Mouse (Mus musculus) limb, embryonic 15.5 days (tissue): ENCODE measurements at regions not wholly inside any gene's neighbourhood (a gene's known extent, or its start where the extent isn't known, plus 50 kb on each side); places are given as distances from the start of the nearest gene placed in this dataset.

Experiments used
- ATAC-seq: fragments of 200-750 bp; cut with Nextera tagmentation; 2 replicates; pipeline ENCODE4 v1.8.0; 2017; ENCODE audit warnings: low read depth, moderate TSS enrichment; ENCODE audit not compliant: insufficient number of reproducible peaks, low FRiP score, low TSS enrichment
- H3K27ac ChIP-seq: fragments of 300-500 bp; sonication (generic); 2 replicates; pipeline ENCODE4 v1.5.1; 2015; ENCODE audit warnings: moderate library complexity, mild to moderate bottlenecking, inconsistent platforms
- H3K27me3 ChIP-seq: fragments of 300-500 bp; sonication (generic); 2 replicates; pipeline ENCODE4 v1.6.1; 2015; ENCODE audit warnings: inconsistent platforms
- H3K36me3 ChIP-seq: fragments of 300-500 bp; sonication (generic); 2 replicates; pipeline ENCODE4 v1.6.1; 2015; ENCODE audit warnings: inconsistent platforms
- H3K4me1 ChIP-seq: fragments of 300-500 bp; sonication (generic); 2 replicates; pipeline ENCODE4 v1.6.1; 2015; ENCODE audit warnings: inconsistent platforms
- H3K4me2 ChIP-seq: fragments of 300-500 bp; sonication (generic); 2 replicates; pipeline ENCODE4 v1.6.1; 2015; ENCODE audit warnings: mild to moderate bottlenecking, inconsistent platforms
- H3K4me3 ChIP-seq: fragments of 300-500 bp; sonication (generic); 2 replicates; pipeline ENCODE4 v1.5.1; 2015; ENCODE audit warnings: mild to moderate bottlenecking, inconsistent platforms
- H3K9ac ChIP-seq: fragments of 300-500 bp; sonication (generic); 2 replicates; pipeline ENCODE4 v1.6.1; 2015; ENCODE audit warnings: inconsistent platforms
- H3K9me3 ChIP-seq: fragments of 300-500 bp; sonication (generic); 2 replicates; pipeline ENCODE4 v1.6.1; 2016; ENCODE audit warnings: inconsistent platforms
- WGBS: fragments of 180-500 bp; shearing (Covaris S2); methylation state at CpG from one replicate; pipeline ENCODE4 v1.1.7; 2015; 5-methylcytosine and 5-hydroxymethylcytosine counted together

DNA sequence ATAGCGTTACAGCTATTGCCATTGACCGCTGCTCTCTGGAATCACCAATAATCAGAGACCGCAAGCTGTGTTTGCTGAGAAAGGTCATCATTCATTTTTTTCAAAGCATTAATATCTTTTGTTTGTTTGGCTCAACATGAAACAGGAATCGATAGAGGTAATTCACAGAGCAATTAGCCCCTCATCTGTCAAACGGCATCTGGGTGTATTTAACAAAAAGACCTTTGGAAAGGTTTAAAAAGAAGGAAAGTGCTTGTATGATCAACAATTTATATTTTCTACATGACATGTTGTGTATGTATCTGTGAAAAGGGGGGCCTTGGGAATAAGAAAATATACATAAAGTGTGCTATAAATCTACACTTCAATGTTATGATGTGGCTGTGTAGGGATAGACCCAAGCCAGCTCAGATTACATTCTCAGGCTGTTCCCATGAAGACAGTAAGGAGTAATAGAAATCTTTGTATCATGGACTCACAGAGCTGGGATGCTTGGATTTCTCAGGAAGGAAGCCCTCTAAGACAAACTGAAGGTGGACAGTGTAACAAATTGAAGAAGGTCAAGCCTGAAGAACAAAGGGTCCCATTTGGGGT, 117.0 kb downstream of the Gm10295 start:
- Histone ChIP-seq H3K36me3 (no peaks in the 10 kb centered on the region), H3K27me3 (no peaks in the 10 kb centered on the region), H3K4me3 (no peak overlapping the region), H3K4me2 (no peak overlapping the region), H3K9me3 (no peaks in the 10 kb centered on the region), H3K4me1 (peaks cover 3% of the 10 kb centered on the region; the same call in 1 of the 2 replicates), H3K9ac (no peak overlapping the region), H3K27ac (no peak overlapping the region)
- no peak for ATAC-seq
- 58% methylated on average over 5 of the region's 5 CpGs for WGBS

DNA sequence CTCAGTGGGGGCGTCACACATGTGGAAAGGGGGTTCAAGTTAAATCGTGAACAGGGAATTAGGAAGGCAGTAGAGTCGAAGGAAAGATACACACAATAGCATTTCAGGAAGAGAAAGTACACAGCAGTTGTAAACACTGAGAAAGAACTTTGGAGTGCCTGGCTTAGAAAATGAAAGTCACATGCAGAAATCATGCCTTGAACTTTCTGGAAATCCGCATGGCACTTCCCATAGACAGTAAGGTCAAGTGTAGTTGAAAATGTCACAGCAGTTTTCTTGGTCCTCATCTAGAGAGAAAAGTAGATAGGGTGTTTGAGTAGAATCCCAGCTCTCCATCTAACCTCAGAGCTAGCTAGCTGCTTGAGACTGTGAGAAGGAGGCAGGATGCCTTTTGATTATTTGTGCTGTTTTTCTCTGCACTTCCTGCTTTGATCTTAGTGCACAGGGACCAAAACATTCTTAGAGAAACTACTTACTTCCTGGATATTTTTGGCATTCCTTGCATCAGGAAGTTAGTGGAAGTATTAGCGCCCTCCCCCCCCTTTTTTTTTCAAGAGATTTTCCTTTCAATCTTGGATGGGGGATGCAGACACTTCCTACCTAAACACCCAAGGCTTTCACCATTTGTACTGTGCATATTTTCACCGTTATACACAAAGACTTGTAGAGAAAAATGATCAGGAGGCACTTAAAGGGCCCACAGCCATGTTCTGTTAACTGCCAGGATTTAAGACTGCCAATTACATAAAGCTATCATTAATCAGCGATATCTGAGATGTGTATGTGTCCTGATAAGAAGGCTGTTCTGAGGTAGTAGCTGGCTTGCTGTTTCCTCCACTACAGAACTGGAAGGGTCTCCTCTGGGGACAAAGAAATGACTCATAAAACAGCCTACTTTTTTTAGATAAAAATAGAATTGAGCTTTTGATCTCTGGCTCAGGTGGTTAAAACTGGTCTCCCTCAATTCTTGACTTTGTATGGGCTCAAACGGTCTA, 118.2 kb downstream of the Gm10295 start:
- Histone ChIP-seq H3K9me3 (no peaks in the 10 kb centered on the region), H3K4me2 (no peak overlapping the region), H3K4me3 (no peak overlapping the region), H3K27ac (no peak overlapping the region), H3K36me3 (no peaks in the 10 kb centered on the region), H3K4me1 (peaks cover 3% of the 10 kb centered on the region; the same call in 1 of the 2 replicates), H3K27me3 (no peaks in the 10 kb centered on the region), H3K9ac (no peak overlapping the region)
- no peak for ATAC-seq
- WGBS, result 65% methylated on average over 8 of the region's 8 CpGs

DNA sequence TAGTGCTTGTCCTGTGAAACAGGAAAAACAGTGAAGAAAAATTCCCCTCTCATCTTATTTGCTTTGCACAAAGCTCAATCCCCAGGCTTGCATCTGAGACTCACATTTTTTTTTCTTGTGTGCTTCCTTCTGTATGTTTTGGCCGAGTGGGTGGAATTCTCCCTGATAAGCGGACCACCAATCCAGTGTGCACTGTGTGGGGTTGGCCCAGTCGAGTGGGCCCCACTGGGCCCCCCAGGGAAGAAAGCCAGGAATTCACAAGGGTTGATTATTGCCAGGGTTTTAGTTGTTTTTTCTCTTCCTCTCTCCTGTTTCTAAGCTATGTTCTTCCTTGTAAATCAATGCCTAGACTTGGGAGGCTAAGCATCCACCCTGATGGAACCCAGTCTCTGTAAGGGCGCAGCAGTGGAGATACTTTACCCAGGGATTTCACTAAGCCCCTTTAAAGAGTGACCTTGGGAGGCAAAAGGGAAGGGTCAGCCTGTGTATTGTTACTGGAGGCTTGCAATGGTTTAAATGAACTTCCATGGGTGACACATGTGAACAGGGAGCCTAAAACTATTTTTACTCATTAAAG, 120.3 kb downstream of the Gm10295 start:
- Histone ChIP-seq H3K4me3 (no peak overlapping the region), H3K9ac (no peak overlapping the region), H3K27ac (no peak overlapping the region), H3K4me2 (no peak overlapping the region), H3K4me1 (0 out of 2 replicates have a peak, but pooled peaks cover 3% of the 10 kb centered on the region), H3K9me3 (no peaks in the 10 kb centered on the region), H3K27me3 (no peaks in the 10 kb centered on the region), H3K36me3 (no peaks in the 10 kb centered on the region)
- WGBS, result 48% methylated on average over 4 of the region's 4 CpGs
- ATAC-seq, result no peak

DNA sequence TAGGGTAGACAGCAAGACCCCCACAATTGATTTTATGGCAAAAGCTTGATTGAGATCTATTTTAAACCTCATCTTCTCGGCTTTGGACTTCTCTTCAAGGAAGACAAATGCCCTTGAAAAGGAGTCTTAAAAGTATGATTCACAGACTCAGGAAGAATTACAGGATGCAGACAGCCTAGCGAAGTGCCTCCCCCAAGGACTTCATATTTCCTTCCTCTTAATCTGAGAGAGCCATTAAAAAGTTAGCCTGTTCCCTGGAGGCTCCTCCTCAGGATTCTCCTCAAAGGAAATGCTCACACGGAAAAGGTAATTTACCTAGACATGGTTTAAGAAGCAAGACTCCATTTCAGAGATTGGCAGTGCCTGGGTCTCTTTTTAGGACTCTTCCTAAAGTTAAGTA, 122.1 kb downstream of the Gm10295 start:
- Histone ChIP-seq H3K27me3 (no peaks in the 10 kb centered on the region), H3K4me2 (no peak overlapping the region), H3K9me3 (no peaks in the 10 kb centered on the region), H3K27ac (no peak overlapping the region), H3K4me1 (0 out of 2 replicates have a peak, but pooled peaks cover 3% of the 10 kb centered on the region), H3K9ac (no peak overlapping the region), H3K36me3 (no peaks in the 10 kb centered on the region), H3K4me3 (no peak overlapping the region)
- 58% methylated on average over 3 of the region's 3 CpGs for WGBS
- ATAC-seq, result no peak

DNA sequence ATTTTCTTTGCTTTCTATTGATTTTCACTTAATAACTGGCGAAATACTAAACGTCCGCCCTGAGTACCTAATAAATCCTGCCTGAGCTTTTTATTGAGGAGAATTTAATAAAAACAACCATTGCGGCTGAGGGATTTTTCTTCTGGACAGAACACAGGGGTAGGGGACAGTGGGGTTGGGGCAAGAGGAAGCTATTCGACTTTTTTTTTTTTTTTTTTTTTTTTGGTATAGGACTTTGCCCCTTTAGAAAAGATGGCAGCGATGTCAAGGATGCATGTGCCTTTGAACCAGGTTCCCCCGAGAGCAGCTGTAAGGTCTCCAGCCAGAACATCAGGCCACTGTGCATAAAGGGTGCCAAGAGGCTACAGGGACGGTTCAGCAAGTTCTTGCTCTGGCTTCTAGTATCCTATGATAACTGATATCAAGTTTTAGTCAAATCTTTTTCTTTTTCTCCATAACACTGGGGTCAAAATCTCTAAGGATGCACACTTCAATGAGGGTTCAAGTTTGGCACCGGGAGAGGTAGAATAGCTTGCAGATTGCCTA, 126.9 kb downstream of the Gm10295 start:
- no peaks in the 10 kb centered on the region for H3K27me3 ChIP-seq
- H3K4me2 ChIP-seq, result peak overlapping the region; percentile 19; the same call in 1 of the 2 replicates
- H3K4me1 ChIP-seq, result 0 out of 2 replicates have a peak, but pooled peaks cover 3% of the 10 kb centered on the region
- 56% methylated on average over 9 of the region's 9 CpGs for WGBS
- H3K9ac ChIP-seq, result no peak overlapping the region
- H3K36me3 ChIP-seq, result no peaks in the 10 kb centered on the region
- ATAC-seq, result no peak
- H3K4me3 ChIP-seq, result peak overlapping the region; percentile 10; the same call in 1 of the 2 replicates
- H3K27ac ChIP-seq, result no peak overlapping the region
- H3K9me3 ChIP-seq, result no peaks in the 10 kb centered on the region

DNA sequence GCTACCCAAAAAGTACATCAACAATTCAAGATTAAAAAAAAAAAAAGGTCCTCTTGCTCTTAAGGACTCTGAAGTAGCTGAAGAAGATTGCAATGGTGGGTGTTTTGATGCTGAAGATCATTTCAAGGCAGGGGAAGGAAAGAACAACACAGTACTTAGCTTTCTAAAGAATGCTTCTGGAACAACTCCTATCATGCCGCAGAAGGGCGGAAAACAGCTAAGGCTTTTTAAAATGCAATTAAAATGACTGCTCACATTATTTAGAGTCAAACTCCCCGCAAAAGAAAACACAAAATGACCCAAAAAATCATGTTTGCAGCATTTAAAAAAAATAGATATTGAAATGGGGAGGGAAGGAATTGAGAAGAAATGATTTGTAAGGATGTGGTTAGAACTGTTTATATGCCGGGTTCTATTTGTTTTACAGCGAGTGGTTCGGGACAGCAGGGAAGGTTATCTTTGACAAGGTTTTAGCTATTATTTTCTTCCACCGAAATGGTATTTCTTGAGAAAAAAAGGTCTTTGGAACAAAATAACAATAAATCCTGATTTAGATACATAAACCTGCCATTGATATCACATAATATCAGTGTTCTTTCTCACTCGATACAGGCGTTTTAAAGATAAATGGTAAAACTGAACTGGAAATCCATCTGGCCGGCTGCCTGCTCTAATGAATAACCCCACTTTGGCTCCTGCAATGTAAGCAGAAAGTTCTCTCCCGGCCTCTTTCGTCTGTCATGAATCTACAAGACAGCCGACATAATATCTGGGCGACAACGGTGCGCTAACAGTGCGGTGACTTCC, 127.6 kb downstream of the Gm10295 start:
- Histone ChIP-seq H3K4me3 (peak overlapping the region; percentile 10; the same call in 1 of the 2 replicates), H3K9me3 (no peaks in the 10 kb centered on the region), H3K27ac (no peak overlapping the region), H3K36me3 (no peaks in the 10 kb centered on the region), H3K27me3 (no peaks in the 10 kb centered on the region), H3K9ac (no peak overlapping the region), H3K4me2 (peak overlapping the region; percentile 19; the same call in 1 of the 2 replicates), H3K4me1 (0 out of 2 replicates have a peak, but pooled peaks cover 3% of the 10 kb centered on the region)
- 46% methylated on average over 17 of the region's 17 CpGs for WGBS
- ATAC-seq, result no peak

DNA sequence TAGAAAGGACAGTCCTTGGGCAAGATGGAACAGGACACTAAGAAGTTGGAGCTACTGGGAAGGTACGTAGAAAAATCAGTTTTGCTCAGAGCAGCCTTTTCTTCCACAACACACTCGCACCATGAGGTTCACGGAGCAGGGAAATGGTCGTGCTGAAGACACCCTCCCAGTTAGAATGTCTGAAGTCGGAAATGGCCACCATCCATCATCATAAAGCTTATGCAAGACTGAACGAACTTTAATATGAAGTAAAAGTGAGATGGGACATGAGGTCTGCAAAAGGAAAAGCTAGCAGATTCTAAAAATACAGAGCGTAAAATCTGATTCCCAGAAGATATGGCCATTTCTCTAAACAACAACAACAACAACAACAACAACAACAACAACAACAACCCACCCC, 133.9 kb downstream of the Gm10295 start:
- no peak for ATAC-seq
- no peak overlapping the region for H3K27ac ChIP-seq

DNA sequence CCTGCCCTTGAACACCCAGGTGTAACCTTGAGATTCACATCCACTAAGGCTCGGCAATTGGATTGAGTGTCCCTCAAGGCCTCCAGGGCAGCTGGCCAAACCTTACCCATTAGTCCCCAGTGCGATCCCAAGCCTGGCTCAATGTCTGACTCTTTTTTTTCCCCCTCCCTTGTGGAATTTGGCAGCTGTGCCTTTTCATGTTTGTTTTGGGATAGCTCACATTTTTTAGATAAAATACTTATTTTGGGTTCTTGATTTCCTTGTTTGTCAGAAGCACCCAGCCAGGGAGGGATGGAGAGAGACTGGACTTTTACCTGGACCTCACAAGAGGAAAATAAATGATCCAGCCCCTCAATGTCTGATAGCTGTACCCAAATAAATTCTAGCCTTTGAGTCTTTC, 134.5 kb downstream of the Gm10295 start:
- H3K27me3 ChIP-seq, result no peaks in the 10 kb centered on the region
- H3K27ac ChIP-seq, result no peak overlapping the region
- no peak overlapping the region for H3K9ac ChIP-seq
- H3K4me3 ChIP-seq, result no peak overlapping the region
- no peaks in the 10 kb centered on the region for H3K9me3 ChIP-seq
- H3K36me3 ChIP-seq, result no peaks in the 10 kb centered on the region
- no peak for ATAC-seq
- H3K4me2 ChIP-seq, result no peak overlapping the region
- WGBS, result 43% methylated on average over 2 of the region's 2 CpGs
- no peaks in the 10 kb centered on the region for H3K4me1 ChIP-seq

More for the DNA sequence above, 133.9 kb downstream of the Gm10295 start:
- no peak overlapping the region for H3K4me3 ChIP-seq
- H3K27me3 ChIP-seq, result no peaks in the 10 kb centered on the region
- H3K9ac ChIP-seq, result no peak overlapping the region
- no peaks in the 10 kb centered on the region for H3K9me3 ChIP-seq
- no peaks in the 10 kb centered on the region for H3K36me3 ChIP-seq
- 74% methylated on average over 7 of the region's 7 CpGs for WGBS
- H3K4me2 ChIP-seq, result no peak overlapping the region
- no peaks in the 10 kb centered on the region for H3K4me1 ChIP-seq

DNA sequence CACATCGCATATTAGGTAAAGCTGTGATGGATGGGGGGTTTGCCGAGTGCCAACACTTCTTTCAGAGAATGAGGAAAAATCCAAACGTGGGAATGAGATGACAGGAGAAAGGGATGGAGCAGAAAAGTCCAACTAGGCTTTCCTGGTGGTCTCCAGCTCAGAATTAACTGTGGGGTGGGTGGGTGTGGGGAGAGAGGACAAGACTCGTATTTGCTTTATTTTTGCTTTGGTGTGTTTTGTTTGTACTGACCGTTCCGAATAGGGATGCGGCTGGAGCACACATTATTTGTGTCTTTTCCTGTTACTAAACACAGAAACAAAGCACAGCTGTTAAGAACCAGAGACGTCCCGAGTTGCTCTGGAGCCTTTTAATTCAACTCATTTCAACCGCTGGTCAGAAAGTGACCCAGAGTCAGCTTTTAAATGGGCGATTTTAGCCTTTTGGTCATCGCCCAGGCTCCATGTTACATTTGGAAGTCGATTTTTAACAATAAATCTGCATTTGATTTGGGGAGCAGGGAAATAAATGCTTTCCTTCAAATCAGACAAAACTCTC, 136.7 kb downstream of the Gm10295 start:
- no peak overlapping the region for H3K27ac ChIP-seq
- H3K9ac ChIP-seq, result no peak overlapping the region
- no peak overlapping the region for H3K4me2 ChIP-seq
- no peak for ATAC-seq
- WGBS, result 66% methylated on average over 13 of the region's 13 CpGs
- no peaks in the 10 kb centered on the region for H3K9me3 ChIP-seq
- no peaks in the 10 kb centered on the region for H3K27me3 ChIP-seq
- H3K4me1 ChIP-seq, result no peaks in the 10 kb centered on the region
- no peak overlapping the region for H3K4me3 ChIP-seq
- H3K36me3 ChIP-seq, result no peaks in the 10 kb centered on the region

DNA sequence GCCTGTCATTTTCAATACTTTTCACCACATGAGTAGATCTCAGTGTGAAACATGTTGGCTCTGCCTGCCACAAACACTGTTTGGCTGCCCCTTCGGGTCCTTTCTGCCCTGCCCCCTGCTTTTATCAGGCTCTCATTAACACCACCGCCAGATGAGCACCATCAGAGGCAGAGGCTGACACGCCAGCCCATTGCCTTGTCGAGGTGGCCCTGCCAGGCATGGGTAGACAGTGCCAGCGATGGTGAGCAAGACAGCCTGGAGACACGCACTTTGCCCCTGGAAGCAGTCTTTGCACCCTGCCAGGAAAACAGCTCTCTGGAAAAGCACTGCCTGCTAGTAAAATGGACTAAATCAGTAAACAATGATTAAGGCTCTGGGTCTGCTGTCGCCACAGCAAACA, 158.2 kb downstream of the Gm10295 start:
- Histone ChIP-seq H3K9me3 (no peaks in the 10 kb centered on the region), H3K4me1 (no peaks in the 10 kb centered on the region), H3K27ac (no peak overlapping the region), H3K9ac (no peak overlapping the region), H3K27me3 (no peaks in the 10 kb centered on the region), H3K4me2 (no peak overlapping the region), H3K4me3 (no peak overlapping the region), H3K36me3 (no peaks in the 10 kb centered on the region)
- WGBS, result 22% methylated on average over 7 of the region's 7 CpGs
- ATAC-seq, result no peak

DNA sequence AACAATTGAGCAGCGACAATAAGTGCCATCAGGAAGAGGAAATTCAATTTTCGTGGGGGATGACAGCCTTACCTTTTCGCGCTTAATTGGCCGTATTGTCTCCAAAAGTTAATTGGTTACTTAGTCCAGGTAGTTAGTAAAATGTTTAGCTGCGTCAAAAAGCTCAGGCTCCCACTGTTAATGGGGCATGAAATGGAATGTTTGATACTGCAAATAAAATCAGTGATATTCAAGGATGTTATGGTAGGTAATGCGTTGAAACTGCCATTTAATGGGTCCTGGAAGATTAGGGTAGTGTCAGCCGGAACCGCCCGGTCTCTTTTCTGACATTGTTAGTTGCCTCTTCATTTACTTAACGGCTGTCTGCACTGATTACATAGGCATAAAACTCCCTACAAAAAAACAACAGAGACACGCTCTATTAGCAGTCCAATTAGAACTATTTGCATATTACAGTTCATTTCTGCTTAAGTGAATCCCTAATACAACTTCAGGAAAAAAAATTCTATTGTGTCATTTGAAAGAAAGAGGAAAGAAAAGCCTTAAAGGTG, 161.0 kb downstream of the Gm10295 start:
- WGBS, result 64% methylated on average over 12 of the region's 12 CpGs
- no peaks in the 10 kb centered on the region for H3K27me3 ChIP-seq
- H3K4me2 ChIP-seq, result no peak overlapping the region
- no peak overlapping the region for H3K27ac ChIP-seq
- H3K4me1 ChIP-seq, result no peaks in the 10 kb centered on the region
- H3K36me3 ChIP-seq, result no peaks in the 10 kb centered on the region
- H3K4me3 ChIP-seq, result no peak overlapping the region
- no peaks in the 10 kb centered on the region for H3K9me3 ChIP-seq
- no peak for ATAC-seq
- H3K9ac ChIP-seq, result no peak overlapping the region
